In genomic region chr5:4979551-4979950, GRCm38 (mm10) we compare ENCODE assay signal across 26 mouse cellular contexts.
"Had no signal": no experiment of that assay in that cellular context is flagged by ENCODE, and none has a peak within 500 bp of the region (broad histone marks: within the 10 kb centered on the region; RNA-seq: fewer than 3 reads in every experiment).

No protein-coding gene starts in this region.

- H3K27me3 ChIP-seq: heart, embryonic 12.5 days; hindbrain, embryonic 12.5 days; limb, embryonic 12.5 days; liver, embryonic 13.5 days had no signal

- H3K4me1 ChIP-seq: heart, embryonic 10.5 days; hindbrain, embryonic 10.5 days; hindbrain, embryonic 12.5 days; limb, embryonic 10.5 days; limb, embryonic 12.5 days; liver, embryonic 13.5 days had no signal

- H3K4me2 ChIP-seq: heart, embryonic 12.5 days; hindbrain, embryonic 12.5 days; hindbrain, embryonic 14.5 days; limb, embryonic 12.5 days; liver, embryonic 11.5 days; liver, embryonic 13.5 days had no signal

- H3K36me3 ChIP-seq: heart, embryonic 10.5 days; heart, embryonic 12.5 days; hindbrain, embryonic 10.5 days; hindbrain, embryonic 12.5 days; limb, embryonic 10.5 days; limb, embryonic 12.5 days; liver, embryonic 13.5 days had no signal

- H3K4me3 ChIP-seq: gastrocnemius, adult 2 months; heart, embryonic 10.5 days; heart, embryonic 12.5 days; hindbrain, embryonic 10.5 days; hindbrain, embryonic 12.5 days; layer of hippocampus, adult 2 months; left cerebral cortex, adult 2 months; limb, embryonic 10.5 days; limb, embryonic 12.5 days; liver, embryonic 13.5 days had no signal

- H3K9ac ChIP-seq: heart, embryonic 12.5 days; hindbrain, embryonic 12.5 days; hindbrain, embryonic 14.5 days; limb, embryonic 12.5 days; liver, embryonic 13.5 days had no signal

- H3K27ac ChIP-seq: gastrocnemius, adult 2 months; heart, embryonic 10.5 days; hindbrain, embryonic 10.5 days; hindbrain, embryonic 12.5 days; hindbrain, embryonic 14.5 days; layer of hippocampus, adult 2 months; left cerebral cortex, adult 2 months; limb, embryonic 10.5 days; limb, embryonic 12.5 days; liver, embryonic 13.5 days had no signal

- DNase-seq: gastrocnemius, adult 2 months; gastrocnemius, postnatal 10 days; gastrocnemius, postnatal 25 days; heart, adult 18-20 months; heart, postnatal 10 days; heart, postnatal 4 days; kidney, adult 11 months; kidney, adult 8-10 months; kidney, postnatal 10 days; kidney, postnatal 25 days; kidney, postnatal 4 days; liver; liver, embryonic 13.5 days had no signal

- ATAC-seq: hindbrain, embryonic 16.5 days; inflammation-experienced regulatory T-cells, adult 6 months; intestine, embryonic 16.5 days had no signal

- H3K9me3 ChIP-seq: heart, embryonic 10.5 days; heart, embryonic 12.5 days; hindbrain, embryonic 10.5 days; hindbrain, embryonic 12.5 days; limb, embryonic 10.5 days; limb, embryonic 12.5 days; liver, embryonic 13.5 days had no signal
